Mouse (Mus musculus) small intestine, adult 2 months (tissue): ENCODE measurements at regions not wholly inside any gene's neighbourhood (a gene's known extent, or its start where the extent isn't known, plus 50 kb on each side); places are given as distances from the start of the nearest gene placed in this dataset.

Experiments
- CTCF ChIP-seq: fragments of 200-500 bp; IDR thresholded peaks from 2 replicates; pipeline ENCODE4 v1.5.1; 2012; ENCODE audit warnings: low read depth, mild to moderate bottlenecking, control low read depth, inconsistent platforms, low read length, moderate library complexity, mixed read lengths; ENCODE audit not compliant: insufficient replicate concordance, insufficient read length; ENCODE audit errors: extremely low read depth
- POLR2A ChIP-seq: fragments of 200-500 bp; IDR thresholded peaks from 2 replicates; pipeline ENCODE4 v1.6.1; 2012; ENCODE audit warnings: low read depth, mild to moderate bottlenecking, control low read depth, inconsistent platforms, low read length, moderate library complexity

GRCm38 (mm10) chr16:21340136-21340535 is 82.8 kb upstream of the Vps8 start:
- TF ChIP-seq CTCF = no peak
- TF ChIP-seq POLR2A = no peak
